Mouse (Mus musculus): ENCODE data around the gene Tmem132d.

- no peak for TF ChIP-seq USF1 (IDR thresholded peaks at IDR 0.05; ENCODE audit: low read depth)
- no peak for TF ChIP-seq CTCF (IDR thresholded peaks at IDR 0.05; ENCODE audit: control insufficient read depth, insufficient read depth, insufficient read length)
- TF ChIP-seq MYOG (IDR thresholded peaks at IDR 0.05; ENCODE audit: control insufficient read depth, extremely low read depth, insufficient read length): no peak
- TF ChIP-seq FOSL1 (IDR thresholded peaks at IDR 0.05; ENCODE audit: insufficient read depth, low read length, poor library complexity, severe bottlenecking): no peak
- no peak for TF ChIP-seq MAX (IDR thresholded peaks at IDR 0.05)
- no peak for TF ChIP-seq MYOD1 (IDR thresholded peaks at IDR 0.05; ENCODE audit: control insufficient read depth, insufficient read length, low read depth)
Observed at GRCm38 (mm10) chr5:128267366-128267765, 165.5 kb downstream of the Tmem132d start.
